Mouse (Mus musculus) spleen, postnatal 10 days (tissue): ENCODE results near the gene Gabbr2.

Experiments used
- DNase-seq, 2 experiments: peaks; one replicate each; pipeline ENCODE4 v3.0.0; 2021 to 2022; ENCODE audit warnings: low spot score in 2 of 2

Gabbr2 gene

DNA sequence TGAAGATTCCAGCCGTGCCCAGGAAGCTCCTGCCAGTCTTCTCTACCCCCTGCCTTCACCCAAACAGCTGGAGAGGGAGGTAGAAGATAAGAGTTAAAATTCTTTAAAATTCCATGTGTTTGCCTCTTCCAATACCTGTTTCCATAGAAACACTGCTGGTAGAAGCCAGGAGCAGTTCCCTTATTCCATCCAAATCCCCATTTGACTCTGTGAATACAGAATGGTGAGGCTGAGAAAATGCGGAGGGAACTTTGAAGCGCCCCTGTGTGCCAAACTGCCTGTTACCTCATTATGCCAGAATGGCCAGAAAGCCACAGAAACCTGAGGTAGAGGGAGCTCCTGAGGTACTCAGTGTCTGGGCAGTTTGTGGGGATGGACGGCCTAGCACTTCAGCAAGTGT is 281.1 kb downstream of the Gabbr2 start:
- no peak for DNase-seq

DNA sequence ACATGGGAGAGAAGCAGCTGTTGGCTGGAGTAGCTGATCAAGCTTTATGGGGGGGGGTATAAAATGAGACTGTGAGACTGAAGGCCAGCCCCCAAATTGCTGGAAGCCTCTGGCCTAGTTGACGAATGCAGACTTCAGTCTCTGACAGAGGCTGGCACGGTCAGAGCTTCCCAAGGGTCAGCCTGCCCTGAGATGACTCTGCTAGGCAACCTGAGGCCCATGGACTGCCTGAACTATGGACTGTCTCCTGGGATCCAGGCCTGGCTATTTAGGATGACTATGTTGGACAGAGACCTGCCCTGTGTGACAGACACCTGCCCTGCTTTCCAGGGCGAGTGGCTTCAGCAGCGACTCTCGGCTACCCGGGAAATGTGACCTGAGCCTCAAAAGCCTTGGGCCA is 281.7 kb downstream of the Gabbr2 start:
- DNase-seq = no peak

DNA sequence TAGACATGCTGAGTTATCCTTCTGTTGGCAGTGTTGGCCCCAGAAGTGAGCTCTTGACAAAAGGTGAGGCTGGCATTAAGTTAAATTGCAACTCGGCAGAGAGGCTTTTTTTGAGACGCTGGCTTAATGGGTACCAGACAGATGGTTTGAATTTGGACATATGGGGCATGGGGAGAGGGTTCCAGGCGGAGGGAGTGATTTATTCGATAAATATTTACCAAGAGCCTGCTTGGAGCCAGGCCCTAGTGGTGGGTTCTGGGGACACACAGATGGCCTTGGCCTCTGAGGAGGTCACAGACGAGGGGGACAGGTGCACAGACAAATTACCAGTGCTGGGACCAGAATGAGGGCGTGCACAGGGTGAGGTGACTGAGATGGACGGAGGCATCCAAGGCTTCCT is 282.2 kb downstream of the Gabbr2 start:
- no peak for DNase-seq

DNA sequence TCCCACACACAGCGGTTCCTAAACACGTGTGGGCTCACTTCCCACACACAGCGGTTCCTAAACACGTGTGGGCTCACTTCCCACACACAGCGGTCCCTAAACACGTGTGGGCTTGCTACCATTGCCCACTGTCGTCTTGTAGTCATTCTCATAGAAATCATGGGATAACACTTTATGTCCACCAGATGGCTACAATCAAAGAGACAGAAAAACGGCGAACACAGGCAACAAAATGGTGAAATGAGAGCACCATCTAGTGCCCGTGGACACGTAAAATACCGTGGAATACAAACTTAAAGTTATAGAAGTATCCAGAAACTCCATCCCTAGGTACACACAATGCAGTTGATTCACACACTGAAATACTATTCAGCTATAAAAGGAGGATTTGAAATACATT is 285.9 kb downstream of the Gabbr2 start:
- DNase-seq = no peak

DNA sequence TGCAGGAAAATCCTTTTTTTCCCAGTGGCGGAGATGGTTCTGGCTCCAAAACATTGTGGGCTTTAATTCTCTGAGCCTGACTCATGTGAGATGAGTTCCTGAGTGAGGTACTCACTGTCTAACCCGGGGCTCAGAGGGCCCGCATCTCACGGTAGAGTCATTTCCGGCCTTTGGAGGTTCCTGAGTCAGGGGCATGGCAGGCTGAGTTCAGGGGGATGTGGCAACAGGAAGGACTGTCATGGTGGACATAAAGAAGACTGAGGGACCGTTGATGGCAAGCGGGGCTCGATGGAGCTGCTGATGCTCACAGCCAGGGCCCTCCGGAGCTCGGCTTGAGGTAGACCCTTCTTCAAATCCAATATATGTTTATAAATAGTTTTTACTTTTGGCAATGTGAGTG is 288.5 kb downstream of the Gabbr2 start:
- DNase-seq = no peak

DNA sequence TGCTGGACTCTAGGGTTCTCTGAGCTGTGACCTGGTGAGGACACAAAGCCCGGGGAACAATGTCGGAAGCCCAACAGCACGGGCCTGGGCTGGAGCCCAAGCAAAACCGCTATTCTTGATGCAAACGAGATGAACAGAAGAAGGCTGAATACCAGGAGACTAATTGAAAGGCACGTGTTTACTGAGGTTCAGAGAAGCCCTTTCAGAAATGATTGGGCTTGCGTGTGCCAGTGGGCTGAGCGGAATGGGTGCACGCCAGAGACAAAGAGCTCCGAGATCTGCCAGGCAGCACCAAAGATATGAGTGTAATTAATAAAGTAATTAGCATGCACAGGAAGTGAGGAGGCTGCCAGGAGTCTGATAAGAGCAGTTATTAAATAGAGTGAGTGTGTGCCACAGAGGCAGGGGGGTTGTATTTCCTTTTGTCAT is 291.4 kb downstream of the Gabbr2 start:
- DNase-seq = no peak

DNA sequence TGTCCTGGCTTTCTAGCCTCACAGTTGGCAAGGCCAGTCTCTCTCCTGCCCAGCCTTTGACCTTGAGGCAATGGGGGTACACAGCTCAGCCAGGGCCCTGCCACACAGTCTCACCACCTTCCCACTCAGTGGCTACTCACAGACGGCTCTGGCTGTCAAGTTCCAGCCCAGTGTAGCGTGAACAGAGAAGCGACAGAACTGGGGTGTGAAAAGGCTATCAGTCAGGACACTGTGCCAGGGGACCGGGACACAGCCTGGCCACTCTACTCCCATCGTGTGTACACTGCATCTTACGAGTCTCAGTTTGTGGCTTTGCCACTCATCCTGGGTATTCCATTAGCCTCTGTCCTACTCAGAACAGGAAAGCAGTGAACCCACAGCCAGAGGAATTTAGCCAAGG is 295.2 kb downstream of the Gabbr2 start:
- no peak for DNase-seq

DNA sequence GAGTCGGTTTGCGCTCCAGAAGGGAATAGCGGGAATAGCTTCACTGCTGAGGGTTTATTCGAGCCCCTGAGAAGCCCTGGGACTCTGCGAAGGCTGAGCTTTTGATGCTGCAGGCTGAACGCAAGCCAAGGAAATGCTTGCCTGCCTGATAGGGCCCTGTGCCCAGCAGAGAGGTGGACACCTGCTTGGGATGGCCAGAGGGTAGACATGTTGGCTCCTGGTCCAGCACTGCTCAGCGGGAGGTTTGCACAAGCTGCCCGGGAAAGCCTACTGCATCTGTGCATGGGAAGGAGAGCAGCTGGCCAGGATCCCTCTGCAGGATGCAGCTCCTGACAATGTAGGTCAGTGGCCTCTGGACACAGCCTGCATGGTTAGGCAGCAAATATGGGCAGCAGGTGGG is 301.1 kb downstream of the Gabbr2 start:
- DNase-seq = no peak

DNA sequence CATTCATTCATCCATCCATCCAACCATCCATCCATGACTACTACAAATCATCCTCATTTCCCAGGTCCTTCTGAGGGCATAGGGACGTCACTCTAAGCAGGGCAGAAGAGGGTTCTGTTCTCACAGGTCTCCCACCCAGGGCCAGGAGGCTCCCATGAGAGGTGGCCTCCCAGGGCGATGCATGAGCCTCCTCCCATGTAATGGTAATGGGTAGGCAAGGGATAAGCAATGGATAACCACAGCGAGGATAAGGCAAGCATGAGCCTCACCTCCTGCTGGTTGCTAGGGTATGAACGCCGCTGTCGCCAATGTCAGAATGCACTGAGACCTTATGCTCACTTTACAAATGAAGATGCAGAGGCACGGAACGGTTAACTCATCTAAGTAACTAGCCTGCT is 301.7 kb downstream of the Gabbr2 start:
- DNase-seq = no peak

DNA sequence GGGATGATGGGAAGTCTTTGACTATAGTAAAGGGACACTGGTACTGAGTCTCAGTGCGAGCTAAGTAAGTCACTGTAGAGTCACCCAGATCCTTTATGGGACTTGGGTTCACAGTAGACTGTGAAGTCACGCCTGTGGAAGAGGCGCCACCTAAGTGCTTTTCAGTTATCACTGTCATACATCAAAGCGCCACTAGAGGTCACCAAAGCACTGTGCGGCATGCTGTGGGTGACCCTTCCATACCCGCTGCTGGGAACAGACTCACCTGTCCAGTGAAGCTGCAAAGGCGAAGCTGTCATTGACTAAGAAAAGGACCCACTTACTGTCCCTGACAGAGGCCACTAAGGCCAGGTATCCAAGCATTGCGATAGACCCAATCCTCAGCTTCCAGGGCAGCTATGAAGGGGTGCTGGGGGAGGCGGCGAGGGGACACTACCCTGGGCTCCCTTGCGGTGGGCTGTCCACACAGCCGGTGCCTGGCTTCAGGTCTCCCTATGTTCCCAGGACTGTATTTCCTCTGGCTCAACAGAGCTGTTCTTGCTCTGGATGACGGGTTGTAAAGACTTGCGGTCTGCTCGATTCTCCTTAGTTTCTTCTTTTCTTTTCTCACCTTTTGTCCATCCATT is 302.2 kb downstream of the Gabbr2 start:
- peak; percentile 66 to 76 for DNase-seq

DNA sequence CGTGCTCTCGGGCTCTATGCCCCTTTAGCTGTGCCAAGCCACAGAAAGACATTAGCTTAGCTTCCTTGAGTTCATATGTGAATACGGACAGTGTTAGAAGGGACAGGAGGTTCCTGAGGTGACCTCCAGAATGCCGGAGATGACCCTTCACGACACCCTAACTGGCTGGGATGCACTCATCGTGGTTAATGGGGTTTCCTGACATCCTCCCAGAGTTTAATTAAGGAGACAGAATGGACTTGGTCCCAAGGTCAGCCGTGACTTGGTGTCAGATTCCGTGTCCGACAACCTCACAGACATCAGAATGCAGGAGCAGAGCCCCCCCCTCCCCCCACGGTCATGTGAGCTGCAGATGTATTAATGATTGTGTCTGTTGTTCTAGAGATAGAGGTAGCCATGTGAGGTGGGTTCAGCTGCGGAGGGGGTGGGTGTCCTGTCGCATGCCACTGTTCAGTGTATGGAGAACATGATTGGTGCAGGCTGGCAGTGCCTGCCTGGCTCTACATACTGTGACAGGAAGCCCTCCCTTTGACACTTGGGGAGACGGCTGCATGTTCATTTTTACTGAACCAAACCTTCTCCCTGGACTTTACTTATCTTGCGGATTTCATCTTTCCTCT is 303.4 kb downstream of the Gabbr2 start:
- DNase-seq = no peak

DNA sequence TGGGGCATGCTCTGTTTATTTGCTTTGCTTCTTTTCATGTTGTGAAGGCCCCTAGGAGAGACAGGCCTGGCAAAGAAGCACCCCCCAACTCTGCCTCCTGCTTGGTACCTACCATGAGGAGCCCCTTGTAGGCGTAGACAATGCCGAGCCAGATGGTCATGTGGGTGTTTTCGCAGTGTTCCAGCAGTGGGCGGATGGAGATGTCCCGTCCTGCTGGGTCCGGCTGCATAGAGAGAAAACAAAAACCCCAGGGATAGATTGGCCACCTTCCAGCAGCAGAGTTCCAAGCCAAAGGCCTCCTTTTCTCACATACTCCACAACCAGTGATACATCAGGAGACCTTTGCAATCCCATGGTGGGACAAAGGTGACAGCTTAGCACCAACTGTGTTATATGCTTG is 307.5 kb downstream of the Gabbr2 start:
- no peak for DNase-seq

DNA sequence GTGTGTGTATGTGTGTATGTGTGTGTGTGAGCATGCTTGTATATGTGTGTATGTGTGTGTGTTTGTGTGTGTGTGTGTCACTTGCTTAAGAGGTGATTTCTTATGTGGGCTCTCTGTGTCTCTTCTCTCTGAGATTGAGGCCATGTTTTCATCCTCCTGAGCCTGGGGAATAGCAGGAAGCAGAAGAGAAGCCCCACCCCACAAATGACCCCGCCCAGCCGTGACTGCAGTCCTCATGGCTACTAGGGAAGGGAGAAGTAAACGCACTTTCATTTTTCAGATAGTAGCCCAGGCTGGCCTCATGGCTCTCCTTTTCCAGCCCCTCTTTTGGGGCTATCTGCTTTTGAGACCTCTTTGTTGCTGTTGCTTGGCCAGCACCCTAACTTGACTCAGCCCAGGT is 315.0 kb downstream of the Gabbr2 start:
- DNase-seq = no peak

DNA sequence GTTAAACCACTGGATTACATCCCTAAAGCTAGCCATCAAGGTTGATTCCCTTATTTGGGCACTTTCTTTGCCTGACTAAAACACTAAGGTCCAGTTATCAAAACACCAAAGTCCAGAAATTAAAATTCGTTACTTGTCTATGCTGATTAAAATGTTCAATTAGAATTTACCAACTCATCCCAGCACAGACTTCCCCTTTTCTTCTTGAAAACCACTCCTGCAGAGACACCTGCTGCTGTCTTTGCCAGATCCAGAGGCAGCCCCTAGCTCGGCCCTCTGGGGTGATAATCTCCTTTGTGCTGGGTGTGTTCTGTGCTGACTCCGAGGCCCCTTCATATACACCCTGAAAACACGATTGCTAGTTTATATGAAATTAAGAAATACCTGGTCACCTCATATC is 315.7 kb downstream of the Gabbr2 start:
- no peak for DNase-seq

DNA sequence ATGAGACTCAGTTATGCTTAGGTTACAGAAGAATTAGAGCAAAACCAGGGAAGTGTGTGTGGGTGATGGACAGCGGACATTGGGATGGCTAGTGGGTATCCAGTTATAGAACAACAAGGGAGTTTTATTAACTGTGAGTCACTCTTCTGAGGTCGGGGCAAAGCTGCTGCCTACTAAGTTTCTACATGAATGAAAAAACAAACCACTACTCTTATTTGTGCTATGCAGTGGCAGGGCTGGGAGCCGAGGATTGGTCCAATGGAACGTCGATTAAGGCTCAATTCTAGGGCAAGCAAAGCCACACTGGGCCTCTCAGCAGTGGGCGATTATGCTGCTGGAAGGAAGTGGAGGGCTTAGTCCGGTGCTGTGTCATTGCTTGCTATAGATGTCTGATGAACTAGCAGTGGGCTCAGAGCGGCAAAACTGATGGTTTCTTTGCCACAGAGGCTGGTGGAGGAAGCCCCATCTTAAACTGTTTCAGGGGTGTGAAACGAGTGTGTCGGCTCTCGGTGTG is 316.3 kb downstream of the Gabbr2 start:
- no peak for DNase-seq

DNA sequence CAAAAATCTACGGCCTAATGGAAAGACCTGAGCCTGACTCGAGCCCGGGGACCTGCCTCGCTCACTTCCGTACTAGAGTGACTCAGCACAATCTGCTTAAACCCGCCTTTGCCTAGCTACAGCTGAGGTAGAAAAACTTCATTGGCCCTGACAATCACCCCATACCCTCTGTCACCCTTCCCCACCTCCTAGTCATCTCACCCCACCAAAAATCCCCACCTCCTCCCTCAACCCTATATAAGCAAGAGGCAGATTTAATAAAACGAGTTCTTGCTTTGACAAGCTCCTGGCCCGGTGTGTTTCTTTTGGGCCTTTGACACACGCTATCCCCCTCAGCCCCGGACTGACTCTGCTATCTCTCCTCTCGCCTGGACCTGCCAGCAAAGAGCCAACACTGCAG is 323.1 kb downstream of the Gabbr2 start:
- no peak for DNase-seq

DNA sequence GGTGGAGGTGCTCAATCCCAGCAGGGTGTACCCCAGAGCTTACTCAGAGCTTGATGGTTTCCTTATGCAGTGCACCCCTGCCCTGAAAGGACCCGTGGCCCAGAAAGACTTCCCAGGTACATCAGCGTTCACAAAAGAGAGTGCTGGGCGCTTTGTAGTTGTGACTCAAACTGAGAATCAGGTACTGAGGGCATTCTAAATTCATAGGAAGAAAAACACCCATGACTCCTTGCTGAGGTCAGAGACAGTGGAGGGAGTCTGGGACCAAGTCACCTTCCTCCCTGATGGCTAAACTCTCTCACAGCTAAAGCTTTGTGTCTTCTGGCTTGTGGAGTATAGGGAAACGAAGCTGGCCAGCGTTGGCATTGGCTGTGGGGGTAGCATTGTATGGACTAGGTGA is 325.3 kb downstream of the Gabbr2 start:
- DNase-seq = no peak

DNA sequence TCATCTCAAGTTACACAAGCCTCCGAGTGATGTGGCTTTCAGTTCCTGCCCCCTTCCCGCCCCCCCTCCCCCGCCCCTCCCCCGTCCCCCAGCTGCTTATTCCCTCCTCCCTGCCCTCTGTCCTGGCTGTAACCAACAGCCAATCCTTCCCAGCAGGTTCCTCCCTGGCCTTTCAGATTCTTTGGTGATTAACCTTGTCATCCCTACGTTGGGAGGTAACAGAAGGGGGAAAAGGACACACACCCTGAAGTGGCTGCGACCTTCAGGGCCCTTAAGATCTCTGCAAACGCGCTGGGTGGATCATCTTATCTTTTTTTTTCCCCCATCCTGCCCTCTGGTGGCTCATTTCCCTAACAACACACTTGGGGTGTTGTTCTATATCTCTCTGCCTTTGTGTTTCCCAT is 326.3 kb downstream of the Gabbr2 start:
- DNase-seq = peak in 1 of 2 experiments; percentile 47

DNA sequence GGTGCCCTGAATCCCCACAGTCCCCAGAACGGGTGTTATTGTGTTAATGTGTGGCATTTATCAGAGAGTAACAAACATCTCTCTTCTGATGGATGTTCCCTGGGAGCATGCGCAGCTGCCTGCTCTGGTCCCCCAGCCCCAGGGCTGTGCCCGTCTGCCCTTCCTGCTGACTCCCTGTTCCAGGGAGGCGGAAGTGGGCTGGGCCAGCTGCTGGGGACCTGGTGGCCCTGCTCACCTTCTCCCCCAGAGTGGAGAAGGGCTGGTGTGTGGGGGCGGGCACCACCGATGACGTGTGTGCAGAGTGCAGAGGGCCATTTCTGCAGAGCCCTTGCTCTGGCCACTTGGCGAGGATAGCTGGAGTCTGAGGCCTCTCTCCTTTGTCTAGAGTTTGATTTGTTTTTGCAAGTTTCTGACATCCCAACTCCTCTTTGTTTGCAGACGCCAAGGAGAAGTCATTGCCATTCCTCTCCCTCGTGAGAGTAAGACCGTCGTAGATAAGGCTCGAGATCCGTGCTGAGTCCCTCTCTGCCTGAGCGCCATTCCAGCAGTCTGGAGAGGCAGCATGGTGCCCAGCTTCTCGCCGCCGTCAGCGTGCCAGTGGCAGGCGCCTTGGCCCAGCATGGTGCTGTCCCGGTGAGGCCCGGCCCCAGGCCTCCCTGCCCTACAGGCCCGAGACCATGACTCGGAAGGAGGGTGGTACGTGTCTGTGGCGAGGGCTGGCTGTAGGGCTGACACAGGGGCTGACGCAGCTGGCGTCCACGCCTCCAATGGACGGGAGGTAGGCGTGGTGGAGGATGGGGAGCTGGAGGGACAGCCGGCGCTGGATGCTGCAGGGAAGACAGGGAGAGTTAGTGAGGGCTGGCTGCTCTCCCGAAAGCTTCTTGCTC is 327.3 kb downstream of the Gabbr2 start:
- no peak for DNase-seq

DNA sequence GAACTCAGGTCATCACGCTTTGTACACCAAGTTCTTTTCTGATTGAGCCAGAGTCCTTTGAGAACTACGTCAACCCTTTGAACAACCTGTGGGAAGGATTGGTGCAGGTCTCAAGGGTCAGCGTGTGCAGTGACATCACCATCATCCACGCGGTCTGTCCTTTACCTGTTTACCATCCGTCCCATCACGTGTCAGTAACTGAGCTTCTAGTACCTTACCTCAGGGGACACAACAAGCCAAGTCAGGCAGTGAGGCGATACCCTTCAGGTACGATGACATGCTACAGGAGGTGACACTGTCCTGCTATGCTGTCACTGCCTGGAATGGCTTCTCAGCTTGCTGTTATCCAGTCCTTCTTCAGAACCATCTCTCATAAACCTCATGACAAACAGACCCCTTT is 330.2 kb downstream of the Gabbr2 start:
- no peak for DNase-seq

DNA sequence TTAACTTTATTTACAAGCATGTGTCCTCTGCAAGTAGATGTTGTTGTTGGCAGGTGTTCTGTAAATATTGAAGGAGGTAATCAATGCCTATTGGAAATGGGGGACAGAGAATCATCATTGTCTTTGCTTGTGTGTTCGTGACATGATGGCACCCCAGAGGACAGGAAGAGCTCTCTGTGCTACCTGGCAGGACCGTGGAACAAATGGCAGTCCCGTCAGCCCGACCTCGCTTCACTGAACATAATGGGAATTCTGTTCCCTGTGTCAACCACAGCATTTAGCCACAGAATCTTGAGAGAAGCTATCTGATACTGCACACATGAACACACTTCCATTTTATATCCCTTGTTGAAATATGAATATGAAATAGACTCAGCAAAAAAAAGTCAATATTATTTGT is 332.7 kb downstream of the Gabbr2 start:
- no peak for DNase-seq

DNA sequence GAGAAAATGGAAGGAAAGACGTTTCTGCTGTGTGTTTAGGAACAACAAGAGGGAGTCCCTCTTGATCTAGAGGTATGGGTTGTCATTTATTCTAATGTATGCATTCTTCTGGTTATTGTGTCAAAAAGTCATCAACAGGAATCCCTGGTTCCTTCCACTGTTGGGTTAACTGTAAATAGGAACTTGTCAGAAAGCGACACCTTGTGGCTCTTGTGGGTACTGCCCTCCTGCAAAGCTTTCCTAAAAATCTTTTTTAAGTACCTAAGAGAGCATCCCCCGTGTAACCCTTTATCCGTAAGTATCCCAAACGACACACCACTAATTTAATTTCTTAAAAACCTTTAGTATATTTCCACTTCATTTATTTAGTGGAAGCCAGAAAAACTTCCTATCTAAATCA is 334.6 kb downstream of the Gabbr2 start:
- DNase-seq = peak; percentile 60 to 84

DNA sequence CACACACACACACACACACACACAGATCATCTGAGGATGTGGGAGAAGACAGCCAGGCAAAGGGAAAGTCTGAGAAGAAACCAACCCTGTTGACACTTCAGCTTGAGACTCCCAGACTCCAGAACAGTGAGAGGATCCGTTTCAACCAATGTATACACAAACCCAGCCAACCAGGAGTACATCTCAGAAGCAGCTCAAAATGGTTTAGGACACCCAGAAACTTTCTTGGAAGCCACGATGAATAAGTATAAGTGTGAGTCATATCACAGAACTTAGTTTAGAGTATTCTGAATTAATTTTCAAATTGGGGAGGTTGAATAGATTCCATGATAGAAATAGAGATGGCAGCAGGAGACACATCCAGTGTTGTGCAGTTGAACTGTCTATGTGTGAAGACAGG is 335.7 kb downstream of the Gabbr2 start:
- DNase-seq = no peak
